Mouse (Mus musculus) heart, adult 9 months (tissue): ENCODE measurements around the gene Tfip11.
A peak's percentile ranks its signal among the peaks of the same experiment; 100 is the strongest.

Experiments
- DNase-seq, 2 experiments: peaks; one replicate each; pipeline ENCODE4 v3.0.0; 2022; ENCODE audit warnings: low spot score in 2 of 2

Gene Tfip11

DNA sequence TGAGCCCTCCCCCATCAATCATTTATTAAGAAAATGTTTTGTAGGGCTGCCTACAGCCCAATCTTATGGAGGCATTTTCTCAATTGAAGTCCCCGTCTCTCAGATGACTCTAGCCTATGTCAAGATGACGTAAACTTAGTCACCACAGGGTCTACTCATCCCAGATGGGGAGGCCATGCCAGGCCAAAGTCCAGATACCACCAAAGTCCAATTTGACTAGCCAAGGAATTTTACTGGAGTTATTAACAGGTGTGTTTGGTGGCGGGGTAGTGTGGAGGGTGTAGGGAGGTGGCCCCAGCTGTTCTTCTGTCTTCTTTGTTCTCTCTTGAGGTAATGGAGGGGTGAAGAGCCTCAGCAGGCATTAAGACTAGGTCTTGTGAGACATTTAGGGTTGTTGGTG, 33.9 kb downstream of the Tfip11 start:
- DNase-seq, result no peak

DNA sequence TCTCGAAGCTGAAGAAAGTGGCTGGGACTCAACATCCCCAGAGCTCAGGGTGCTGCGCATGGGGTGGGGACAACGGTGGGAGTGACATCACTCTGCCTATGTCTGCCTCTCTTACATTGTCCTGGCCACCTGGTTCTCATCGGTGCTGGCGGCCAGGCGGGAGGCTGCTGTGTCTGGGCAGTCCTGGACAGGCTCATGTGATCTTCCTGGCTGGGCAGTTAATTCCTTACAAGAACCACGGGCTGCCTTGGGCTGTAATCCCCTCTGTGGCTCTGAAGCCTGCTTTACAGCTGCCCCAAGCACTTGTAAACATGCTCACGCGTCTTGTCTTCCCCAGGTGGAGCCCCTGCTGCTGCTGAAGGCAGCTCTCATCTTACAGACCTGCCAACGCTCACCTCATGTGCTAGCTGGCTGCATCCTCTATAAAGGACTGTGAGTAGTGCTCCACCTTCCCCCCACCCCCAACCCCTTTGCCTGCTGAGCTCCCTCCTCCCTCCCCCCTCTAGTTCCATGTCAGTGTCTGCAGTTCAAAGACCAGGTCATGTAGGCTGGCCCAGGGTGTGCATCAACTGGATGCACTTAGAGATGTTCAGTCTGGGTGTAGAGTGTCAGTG, 38.1 kb downstream of the Tfip11 start:
- no peak for DNase-seq

DNA sequence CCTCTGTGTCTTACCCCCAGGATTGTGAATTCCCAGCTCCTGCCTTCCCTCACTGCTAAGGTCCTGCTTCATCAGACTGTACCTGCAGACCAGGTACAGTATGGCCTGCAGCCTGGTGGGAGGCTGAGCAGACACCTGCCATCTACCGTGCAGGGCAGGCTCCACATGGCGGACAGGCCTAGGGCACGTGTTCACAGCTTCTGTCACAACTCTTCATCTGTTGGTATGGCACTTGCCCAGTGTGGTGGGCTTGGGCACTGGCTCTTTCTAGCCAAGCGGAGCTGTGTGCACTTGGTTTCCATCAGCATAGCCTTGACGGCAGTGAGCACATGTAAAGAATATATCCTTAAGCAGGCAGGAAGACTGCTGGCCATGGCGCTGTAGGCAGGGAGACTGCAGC, 40.7 kb downstream of the Tfip11 start:
- DNase-seq, result no peak

DNA sequence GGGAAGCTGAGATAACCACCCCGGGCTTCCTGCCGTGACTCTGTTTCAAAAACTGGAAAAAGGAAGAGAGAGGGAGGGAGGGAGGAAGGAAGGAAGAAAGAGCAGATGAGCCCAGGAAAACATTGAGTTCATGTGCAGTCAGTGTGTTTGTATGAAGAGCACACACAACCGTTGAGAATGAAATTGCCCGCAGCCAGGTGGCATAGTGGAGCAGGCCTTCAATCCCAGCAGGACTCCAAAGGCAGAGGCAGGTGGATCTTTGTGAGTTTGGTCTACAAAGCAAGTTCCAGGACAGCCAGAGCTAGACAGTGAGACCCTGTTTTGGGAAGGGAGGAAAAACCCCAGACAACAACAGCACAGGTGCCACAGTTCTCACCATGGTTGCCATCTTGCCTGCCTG, 41.2 kb downstream of the Tfip11 start:
- no peak for DNase-seq

- no peak for DNase-seq
These were observed 41.8 kb downstream of the Tfip11 start for GRCm38 (mm10) chr5:112367929-112368328.

DNA sequence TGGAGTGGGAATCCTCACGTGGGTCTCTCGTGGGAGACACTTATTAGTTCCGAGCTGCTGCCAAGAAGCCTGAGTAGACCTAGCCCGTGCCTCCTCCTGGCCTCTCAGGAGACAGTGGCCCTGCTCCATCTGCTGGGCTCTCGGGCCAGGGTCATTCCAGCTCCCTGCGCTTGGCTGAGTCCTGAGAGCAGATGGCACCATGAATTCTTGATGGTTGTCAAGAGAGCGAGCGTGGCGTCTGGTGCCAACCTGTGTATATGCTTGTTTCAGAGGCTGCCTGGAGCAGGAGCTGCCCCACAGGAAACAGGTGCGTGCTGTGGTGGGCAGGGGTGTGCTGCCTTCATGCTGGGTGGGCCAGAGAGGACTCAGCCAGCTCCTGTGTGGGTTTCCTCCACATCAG, 42.5 kb downstream of the Tfip11 start:
- no peak for DNase-seq

- no peak for DNase-seq
These were observed 43.2 kb downstream of the Tfip11 start for GRCm38 (mm10) chr5:112369326-112369725.

DNA sequence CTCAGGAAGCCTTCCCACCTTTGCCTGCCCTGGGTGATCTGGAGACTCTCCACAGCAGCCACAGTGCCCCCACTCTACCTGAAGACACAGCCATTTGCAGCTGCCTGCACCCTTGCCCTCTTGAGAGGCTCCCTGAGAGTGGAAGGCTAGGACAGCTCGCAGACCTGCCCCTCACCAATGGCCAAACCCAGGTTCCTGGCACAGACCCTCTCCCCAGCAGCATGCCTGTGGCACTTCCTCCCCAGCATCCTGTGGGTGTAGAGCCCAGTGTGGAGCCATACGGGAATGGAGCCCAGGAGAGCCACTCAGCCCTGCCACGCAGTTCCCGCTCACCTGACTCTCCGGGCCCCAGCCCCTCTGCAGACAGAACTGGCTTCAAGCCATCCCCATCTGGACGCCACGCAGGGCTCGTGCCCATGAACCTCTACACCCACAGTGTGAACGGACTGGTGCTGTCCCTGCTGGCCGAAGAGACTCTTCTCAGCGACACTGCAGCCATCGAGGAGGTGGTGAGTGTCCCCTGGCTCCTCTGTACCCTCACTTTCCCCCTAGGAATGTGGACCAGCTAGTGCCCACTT, 44.2 kb downstream of the Tfip11 start:
- DNase-seq, result no peak

DNA sequence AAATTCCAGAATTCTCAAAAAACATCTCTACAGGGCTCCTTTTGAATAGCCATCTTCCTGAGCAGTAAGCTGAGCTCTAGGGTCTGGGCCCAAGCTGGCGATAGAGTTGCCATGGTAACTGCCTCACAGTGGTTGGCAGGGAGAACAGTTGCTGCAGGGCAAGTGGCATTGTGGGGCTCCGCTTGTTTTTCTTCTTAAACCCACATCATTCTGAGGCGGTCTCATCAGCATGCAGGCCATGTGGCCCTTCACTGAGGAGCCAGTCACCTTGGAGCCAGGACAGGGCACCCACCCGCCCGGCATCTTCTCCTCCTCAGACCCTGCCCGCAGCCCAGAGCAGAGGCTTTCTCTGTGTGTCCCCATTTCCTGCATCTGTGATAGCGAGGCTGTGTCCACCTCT, 45.8 kb downstream of the Tfip11 start:
- DNase-seq, result no peak

GRCm38 (mm10) chr5:112376111-112376510, 50.0 kb downstream of the Tfip11 start:
- no peak for DNase-seq

DNA sequence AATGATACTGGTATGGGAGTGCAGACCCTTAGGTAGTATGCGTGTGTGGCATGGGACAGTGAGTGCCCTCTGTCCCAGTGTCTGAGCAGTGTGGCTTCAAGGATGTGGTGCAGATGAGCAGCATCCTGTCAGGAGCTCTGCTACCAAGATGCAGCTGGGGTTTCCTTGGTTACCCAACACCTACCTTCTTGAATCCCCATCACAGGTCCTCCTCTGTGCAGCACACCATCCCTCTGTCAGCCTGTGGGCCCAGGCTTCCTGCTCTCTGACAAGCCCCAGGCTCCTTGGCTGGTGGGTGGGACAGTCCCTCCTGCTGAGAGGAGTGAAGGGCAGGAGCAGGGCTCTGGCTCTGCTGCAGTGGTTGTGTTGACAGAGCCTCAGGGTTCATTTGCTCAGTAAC, 51.2 kb downstream of the Tfip11 start:
- no peak for DNase-seq

DNA sequence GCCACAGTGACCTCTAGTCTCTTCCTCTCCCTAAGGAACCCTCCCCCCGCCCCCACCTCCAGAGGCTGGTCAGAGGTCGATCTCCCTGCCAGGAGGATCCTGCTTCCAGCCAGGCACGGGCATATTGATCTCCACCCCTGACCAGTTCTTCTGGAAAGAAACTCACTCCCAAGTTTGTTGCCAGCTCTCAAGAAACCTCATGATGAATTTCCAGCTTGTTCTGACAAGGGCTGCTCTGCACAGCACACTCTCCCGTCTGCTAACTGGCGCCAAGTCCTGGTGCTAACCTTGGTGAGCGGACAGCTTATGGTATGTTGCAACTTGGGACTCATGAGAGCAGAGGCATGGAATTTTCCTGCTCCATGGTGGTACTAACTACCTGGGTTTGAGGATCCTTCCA, 52.6 kb downstream of the Tfip11 start:
- DNase-seq, result no peak

GRCm38 (mm10) chr5:112381154-112381553, 55.0 kb downstream of the Tfip11 start:
- no peak for DNase-seq

GRCm38 (mm10) chr5:112382042-112382441, 55.9 kb downstream of the Tfip11 start:
- no peak for DNase-seq

DNA sequence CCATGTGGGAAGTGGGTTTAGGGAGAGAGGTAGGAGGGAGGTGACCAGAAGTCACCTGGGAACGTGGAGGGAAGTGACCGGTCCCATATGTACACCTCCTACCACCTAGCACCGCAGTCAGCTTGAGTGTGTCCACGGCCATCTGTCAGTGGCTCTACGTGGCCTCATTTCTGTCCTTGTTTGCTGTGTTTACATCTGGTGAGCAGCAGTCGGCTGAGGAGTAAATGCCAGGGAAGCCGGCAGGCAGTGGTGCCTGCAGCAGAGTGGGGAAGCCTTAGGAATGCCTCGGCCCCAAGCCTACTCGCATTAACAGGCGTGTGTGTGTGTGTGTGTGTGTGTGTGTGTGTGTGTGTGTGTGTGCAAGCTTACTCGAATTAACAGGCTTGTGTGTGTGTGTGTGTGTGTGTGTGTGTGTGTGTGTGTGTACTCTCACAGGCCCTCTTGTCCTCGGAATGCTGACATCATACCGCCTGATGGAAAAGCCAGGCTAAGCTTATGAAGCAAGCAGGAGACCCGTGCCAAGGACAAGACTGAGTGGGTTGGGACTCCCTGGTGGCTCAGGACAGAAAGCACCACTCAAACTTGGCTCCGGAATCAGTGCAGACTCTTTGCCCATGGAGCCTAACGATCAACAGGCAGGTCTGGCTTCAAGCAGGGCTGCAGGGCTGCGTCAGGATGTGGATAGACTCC, 56.6 kb downstream of the Tfip11 start:
- DNase-seq, result peak; percentile 46 to 50

GRCm38 (mm10) chr5:112384805-112385472, 58.8 kb downstream of the Tfip11 start:
- no peak for DNase-seq

GRCm38 (mm10) chr5:112385973-112386372, 59.8 kb downstream of the Tfip11 start:
- DNase-seq, result no peak
